Mouse (Mus musculus) midbrain, embryonic 11.5 days (tissue): ENCODE measurements around the gene Ppp1r36. TPM values are rescaled to one million over a fixed set of nuclear protein-coding genes. Genes with fewer than 3 reads are reported as not detected.

ENCODE experiments used
- ATAC-seq: fragments of 200-750 bp; cut with Nextera tagmentation; 2 replicates; pipeline ENCODE4 v1.8.0; 2017; ENCODE audit warnings: moderate TSS enrichment, moderate library complexity; ENCODE audit not compliant: low FRiP score
- DNase-seq: peaks from one replicate; pipeline ENCODE4 v3.0.0; 2015; ENCODE audit warnings: low spot score; ENCODE audit errors: missing footprints
- H3K27ac ChIP-seq: fragments of 300-500 bp; sonication (generic); 2 replicates; pipeline ENCODE4 v1.5.1; 2014; ENCODE audit warnings: low read depth, low read length
- H3K27me3 ChIP-seq: fragments of 300-500 bp; sonication (generic); 2 replicates; pipeline ENCODE4 v1.6.1; 2014; ENCODE audit warnings: mild to moderate bottlenecking, low read length, moderate library complexity, mixed read lengths; ENCODE audit not compliant: control insufficient read depth, insufficient read depth
- H3K36me3 ChIP-seq: fragments of 300-500 bp; sonication (generic); 2 replicates; pipeline ENCODE4 v1.6.1; 2014; ENCODE audit warnings: mild to moderate bottlenecking, low read length, moderate library complexity, mixed read lengths; ENCODE audit not compliant: control insufficient read depth, insufficient read depth
- H3K4me1 ChIP-seq: fragments of 300-500 bp; sonication (generic); 2 replicates; pipeline ENCODE4 v1.6.1; 2014; ENCODE audit warnings: low read length; ENCODE audit not compliant: control insufficient read depth, insufficient read depth
- H3K4me2 ChIP-seq: fragments of 300-500 bp; sonication (generic); 2 replicates; pipeline ENCODE4 v1.6.1; 2014; ENCODE audit warnings: mild to moderate bottlenecking, moderate library complexity
- H3K4me3 ChIP-seq: fragments of 300-500 bp; sonication (generic); 2 replicates; pipeline ENCODE4 v1.5.1; 2014; ENCODE audit warnings: low read depth, low read length
- H3K9ac ChIP-seq: fragments of 300-500 bp; sonication (generic); 2 replicates; pipeline ENCODE4 v1.6.1; 2014; ENCODE audit warnings: low read length
- H3K9me3 ChIP-seq: fragments of 300-500 bp; sonication (generic); 2 replicates; pipeline ENCODE4 v1.6.1; 2016; ENCODE audit warnings: low read length; ENCODE audit not compliant: control insufficient read depth
- WGBS: fragments of 180-500 bp; shearing (Covaris S2); extraction: QIAGEN DNeasy Blood & Tissue Kit; methylation state at CpG from one replicate; pipeline ENCODE4 v1.1.7; 2014; 5-methylcytosine and 5-hydroxymethylcytosine counted together
- polyA plus RNA-seq: library from polyadenylated mRNA; unstranded; fragments of >200 nt; fragmentation: Nextera tagmentation; extraction: Ambion mirVana; gene quantifications from 2 replicates; pipeline ENCODE4 v1.2.1, GENCODE M21; 2014

Gene Ppp1r36
- polyA plus RNA-seq = 0.39 and 0.51 TPM in 2 replicates

DNA sequence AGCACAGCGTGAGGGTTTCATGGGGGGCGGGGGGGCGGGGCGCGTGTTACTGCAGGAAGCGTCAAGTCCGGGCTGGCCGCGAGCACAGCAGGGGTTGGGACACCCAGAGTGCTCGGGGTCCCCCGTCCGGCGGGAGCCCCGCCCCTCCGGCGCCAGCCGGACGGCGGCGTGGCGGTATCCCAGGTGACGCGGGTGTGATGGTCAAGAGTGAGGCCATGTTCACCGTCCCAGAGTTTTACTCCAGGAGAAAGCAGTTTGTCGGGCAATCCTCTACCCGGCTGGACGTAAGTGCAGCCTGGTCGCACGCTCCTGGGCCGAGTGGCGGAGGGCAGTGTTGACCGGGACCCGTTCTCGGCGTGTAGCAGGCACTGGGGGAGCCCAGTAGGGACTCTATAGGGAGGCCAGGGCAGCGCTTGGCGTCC, at the start of gene Ppp1r36:
Gene Ppp1r36, plus strand, starts transcription at position 106 of the 422 bp plus-strand sequence.
- Histone ChIP-seq H3K4me1 (peaks cover 5% of the 10 kb centered on the region), H3K27me3 (peaks cover 3% of the 10 kb centered on the region), H3K4me2 (peak within 1 kb of the TSS; percentile 59), H3K27ac (no peak within 1 kb of the TSS), H3K9me3 (peaks cover 3% of the 10 kb centered on the region; the same call in 1 of the 2 replicates), H3K9ac (peak within 1 kb of the TSS; percentile 18; the same call in 1 of the 2 replicates), H3K36me3 (no peaks in the 10 kb centered on the region), H3K4me3 (peak within 1 kb of the TSS; percentile 35)
- under 1% methylated on average over 37 of the region's 37 CpGs for WGBS
- ATAC-seq (peak; percentile 54), DNase-seq (peak; percentile 89)

DNA sequence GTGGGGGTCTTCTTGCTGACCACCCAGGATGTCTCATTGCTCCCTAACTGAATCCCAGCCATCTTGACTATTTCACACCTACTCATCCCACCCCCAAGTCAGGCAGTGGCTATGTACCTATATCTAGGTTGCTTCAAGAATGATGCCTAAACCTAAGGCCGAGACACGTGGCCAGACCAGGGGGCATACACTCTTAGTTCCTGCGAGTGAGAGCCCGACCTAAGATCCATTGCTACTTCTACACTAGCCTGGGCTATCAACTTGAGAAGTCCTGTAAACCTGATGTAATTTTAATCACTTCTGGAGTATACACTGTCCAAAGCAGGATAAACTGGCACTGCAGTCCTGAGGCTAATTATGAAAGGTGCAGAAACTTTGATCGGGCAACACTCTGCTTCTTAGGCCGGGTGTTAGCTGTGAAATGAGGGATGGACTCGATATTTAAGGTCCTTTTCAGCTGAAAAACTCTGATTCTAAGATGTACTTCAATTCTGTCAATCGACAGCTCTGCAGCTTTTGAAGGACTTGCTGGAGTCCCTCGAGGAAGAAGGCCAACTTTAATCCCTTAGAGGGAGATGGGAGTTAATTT, 49.0 kb upstream of the Ppp1r36 start:
- WGBS = 5% methylated on average over 9 of the region's 9 CpGs
- Histone ChIP-seq H3K27me3 (no peaks in the 10 kb centered on the region), H3K4me3 (peak overlapping the region; percentile 76), H3K9me3 (no peaks in the 10 kb centered on the region), H3K27ac (0 out of 2 replicates have a peak overlapping the region, but pooled peaks have one; percentile 96), H3K9ac (peak overlapping the region; percentile 99), H3K36me3 (no peaks in the 10 kb centered on the region), H3K4me2 (peak overlapping the region; percentile 78), H3K4me1 (peaks cover 25% of the 10 kb centered on the region)
- DNase-seq (peak; percentile 85), ATAC-seq (no peak)

DNA sequence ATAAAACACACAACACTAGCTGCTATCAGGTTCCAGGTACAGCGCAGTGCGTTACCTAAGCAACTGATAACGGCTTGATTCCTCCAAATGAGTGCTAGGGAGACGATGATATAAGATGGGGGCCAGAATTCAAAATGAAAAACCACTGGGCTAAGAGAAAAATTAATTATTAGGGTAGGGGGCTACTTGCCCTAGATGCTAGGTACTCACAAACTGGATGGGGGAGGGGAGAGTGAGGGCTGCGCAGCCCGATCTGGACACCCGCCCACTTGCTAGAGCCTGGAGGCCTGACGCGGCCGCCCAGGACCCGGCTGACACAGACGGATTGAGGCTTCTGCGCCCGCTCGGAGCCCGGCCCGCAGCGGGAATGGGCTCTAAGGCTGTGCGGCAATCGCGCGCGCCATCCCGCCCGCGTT, 48.5 kb upstream of the Ppp1r36 start:
- no peak for DNase-seq
- peak; percentile 49; the same call in 1 of the 2 replicates for ATAC-seq
- peak overlapping the region; percentile 76 for H3K4me3 ChIP-seq
- H3K4me2 ChIP-seq = peak overlapping the region; percentile 78
- H3K9ac ChIP-seq = peak overlapping the region; percentile 99
- peak overlapping the region; percentile 96 for H3K27ac ChIP-seq
- no peaks in the 10 kb centered on the region for H3K9me3 ChIP-seq
- no peaks in the 10 kb centered on the region for H3K27me3 ChIP-seq
- peaks cover 25% of the 10 kb centered on the region for H3K4me1 ChIP-seq
- under 1% methylated on average over 26 of the region's 26 CpGs for WGBS
- no peaks in the 10 kb centered on the region for H3K36me3 ChIP-seq

DNA sequence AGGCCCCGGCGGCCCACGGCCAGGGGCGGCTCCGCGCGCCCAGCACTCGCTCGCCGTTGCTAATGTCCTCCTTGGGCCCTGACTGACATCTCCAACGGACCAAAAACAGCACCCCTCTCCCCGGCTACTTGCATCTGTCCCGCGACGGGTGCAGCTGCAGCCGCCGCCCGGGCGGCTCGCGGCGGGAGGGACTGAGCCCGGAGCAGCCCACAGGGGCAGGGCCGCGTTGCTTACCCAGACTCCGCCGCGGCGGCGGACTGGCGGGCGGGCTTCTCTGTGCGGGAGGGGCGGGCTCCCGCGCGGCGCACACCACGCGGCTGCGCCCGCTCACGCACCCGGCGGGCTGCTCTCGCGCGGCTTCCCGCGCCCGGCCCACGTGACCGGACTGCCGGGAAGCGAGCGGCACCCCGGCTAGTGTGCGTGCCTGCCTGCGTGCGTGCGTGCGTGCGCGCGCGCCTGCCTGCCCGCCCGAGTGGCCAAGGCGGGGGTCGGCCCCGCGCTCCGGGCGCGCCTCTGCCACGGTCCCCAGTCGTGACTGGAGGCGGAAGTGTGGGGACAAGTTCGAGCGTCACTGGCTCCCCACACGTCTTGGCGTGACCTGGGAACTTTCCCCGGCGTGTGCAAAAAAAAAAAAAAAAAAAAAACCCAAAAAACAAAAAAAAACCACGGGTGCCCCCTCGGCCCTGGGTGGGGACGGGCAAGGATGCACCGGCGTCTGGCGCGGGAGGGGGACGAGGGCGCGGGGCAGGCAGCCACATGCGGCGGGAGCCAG, 47.9 kb upstream of the Ppp1r36 start, which contains the start of gene Zbtb25:
Gene Zbtb25, minus strand, starts transcription at position 397 of the 772 bp plus-strand sequence.
- H3K9ac ChIP-seq = peak within 1 kb of the TSS; percentile 99

DNA sequence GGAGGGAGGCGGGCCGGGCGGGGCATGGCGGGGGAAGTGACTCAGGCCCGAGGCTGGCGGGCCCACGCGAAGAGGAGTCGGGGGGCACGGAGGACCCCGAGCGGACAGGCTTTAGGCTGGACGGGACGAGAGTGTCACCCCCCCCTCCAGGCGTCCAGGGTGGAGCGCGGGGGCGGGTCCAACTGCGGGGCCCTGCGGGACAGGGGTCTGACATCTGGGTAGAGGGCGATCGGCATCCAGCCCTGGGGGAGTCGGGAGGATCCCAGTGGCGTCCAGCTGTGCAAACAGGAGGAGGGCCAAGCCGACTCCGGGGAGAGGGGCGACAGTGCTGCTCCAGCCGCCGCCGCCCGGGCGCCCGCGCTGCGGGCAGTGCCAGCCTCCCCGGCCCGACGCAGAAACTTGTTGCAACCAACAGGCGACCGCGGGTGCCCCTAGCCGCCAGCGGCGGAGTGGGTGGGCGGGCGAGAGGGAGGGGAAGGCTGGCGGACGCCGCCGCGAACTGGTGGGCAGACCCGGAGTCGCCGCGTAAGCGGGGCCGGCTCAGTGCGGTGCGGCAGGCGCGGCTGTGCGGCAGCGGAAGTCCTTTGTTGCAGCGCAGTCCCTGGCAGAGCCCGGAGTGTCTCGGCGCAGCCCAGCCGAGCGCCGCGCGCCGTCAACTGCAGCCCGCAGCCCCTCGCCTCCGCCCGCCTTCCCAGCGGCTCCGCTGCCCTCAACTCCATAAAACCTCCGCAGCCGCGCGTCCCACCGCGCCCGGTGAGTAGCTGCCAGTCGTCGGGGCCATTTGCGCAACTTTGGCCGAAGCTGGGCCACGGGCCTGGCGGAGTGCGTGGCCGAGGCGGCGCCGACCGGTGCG, 47.1 kb upstream of the Ppp1r36 start, which contains the start of gene Zbtb1:
Gene Zbtb1, plus strand, starts transcription at position 289 of the 853 bp plus-strand sequence.
- Histone ChIP-seq H3K36me3 (no peaks in the 10 kb centered on the region), H3K9ac (peak within 1 kb of the TSS; percentile 99), H3K4me1 (peaks cover 25% of the 10 kb centered on the region), H3K4me3 (peak within 1 kb of the TSS; percentile 76), H3K4me2 (peak within 1 kb of the TSS; percentile 78), H3K9me3 (no peaks in the 10 kb centered on the region), H3K27me3 (no peaks in the 10 kb centered on the region), H3K27ac (peak within 1 kb of the TSS; percentile 96)
- DNase-seq (peak; percentile 98), ATAC-seq (peak; percentile 70)
- 1% methylated on average over 83 of the region's 99 CpGs for WGBS

More for the DNA sequence above, 47.9 kb upstream of the Ppp1r36 start, which contains the start of gene Zbtb25:
- Histone ChIP-seq H3K4me2 (peak within 1 kb of the TSS; percentile 78), H3K9me3 (no peaks in the 10 kb centered on the region), H3K4me3 (peak within 1 kb of the TSS; percentile 76), H3K27me3 (no peaks in the 10 kb centered on the region), H3K27ac (peak within 1 kb of the TSS; percentile 96), H3K36me3 (no peaks in the 10 kb centered on the region), H3K4me1 (peaks cover 25% of the 10 kb centered on the region)
- ATAC-seq (peak; percentile 83), DNase-seq (peak; percentile 98)
- under 1% methylated on average over 77 of the region's 96 CpGs for WGBS

DNA sequence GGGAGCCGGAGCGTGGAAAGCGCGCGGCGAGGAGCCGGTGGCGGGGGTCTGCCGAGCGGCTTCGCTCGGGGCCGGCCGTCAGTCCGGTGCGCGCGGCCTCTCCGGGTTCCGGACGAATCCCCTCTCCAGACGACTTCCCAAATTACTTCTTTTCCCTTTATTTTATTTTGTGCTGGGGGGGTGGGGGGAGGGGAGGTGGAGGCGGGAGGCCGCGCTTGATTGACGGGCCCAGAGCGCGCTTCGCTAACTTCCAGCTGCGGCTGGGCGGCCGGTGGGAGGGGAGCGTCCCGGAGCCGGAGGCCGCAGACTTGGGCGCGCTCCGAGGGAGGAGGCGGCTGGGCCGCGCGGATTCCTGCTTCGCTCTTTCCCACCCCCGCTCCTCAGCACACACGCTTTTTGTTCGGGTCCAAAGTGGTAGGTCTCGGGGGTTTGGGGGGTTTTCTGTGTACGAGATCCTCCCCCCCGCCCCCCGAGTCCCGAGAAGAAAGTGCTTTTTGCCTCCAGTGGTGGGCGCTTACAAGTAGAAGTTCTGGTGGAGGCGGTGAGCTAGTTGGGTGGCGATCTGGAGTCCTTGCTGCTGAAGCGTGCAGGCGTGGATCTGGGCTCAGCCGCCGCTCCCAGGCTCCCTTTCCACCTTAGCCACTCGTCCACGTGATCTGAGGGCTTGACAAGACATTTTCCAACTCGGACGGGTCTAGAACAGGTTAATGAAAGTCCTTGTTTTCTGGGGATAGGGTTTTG, 46.3 kb upstream of the Ppp1r36 start:
- Histone ChIP-seq H3K4me3 (peak overlapping the region; percentile 76), H3K9me3 (no peaks in the 10 kb centered on the region), H3K4me2 (peak overlapping the region; percentile 78), H3K9ac (peak overlapping the region; percentile 99), H3K27me3 (no peaks in the 10 kb centered on the region), H3K36me3 (no peaks in the 10 kb centered on the region), H3K27ac (peak overlapping the region; percentile 96), H3K4me1 (peaks cover 25% of the 10 kb centered on the region)
- whole genome bisulfite sequencing = under 1% methylated on average over 49 of the region's 63 CpGs
- DNase-seq = peak; percentile 98
- ATAC-seq = peak; percentile 56

DNA sequence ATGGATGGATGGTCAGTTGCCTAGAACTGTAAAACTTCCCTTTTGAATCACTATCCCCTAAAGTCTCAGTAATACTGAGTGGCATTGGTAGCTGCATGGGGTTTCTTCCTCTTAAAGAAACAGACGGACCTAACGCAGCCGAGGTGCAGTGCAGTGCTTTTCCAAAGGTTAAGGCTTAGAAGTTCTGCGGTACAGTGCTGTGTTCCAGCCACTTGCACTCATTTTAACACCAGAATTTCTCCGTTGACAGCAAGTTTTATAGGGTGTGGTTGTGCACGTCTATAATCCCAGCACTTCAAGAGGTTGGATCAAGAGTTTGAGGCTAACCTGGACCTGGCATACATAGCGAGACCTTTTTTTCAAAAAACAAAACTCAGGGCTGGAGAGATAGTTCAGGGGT, 45.3 kb upstream of the Ppp1r36 start:
- H3K4me2 ChIP-seq = peak overlapping the region; percentile 78
- no peak for ATAC-seq
- H3K4me3 ChIP-seq = peak overlapping the region; percentile 76; the same call in 1 of the 2 replicates
- H3K4me1 ChIP-seq = peaks cover 24% of the 10 kb centered on the region
- H3K36me3 ChIP-seq = no peaks in the 10 kb centered on the region
- no peak overlapping the region for H3K27ac ChIP-seq
- H3K9me3 ChIP-seq = no peaks in the 10 kb centered on the region
- peak overlapping the region; percentile 99; the same call in 1 of the 2 replicates for H3K9ac ChIP-seq
- WGBS = 43% methylated on average over 7 of the region's 7 CpGs
- H3K27me3 ChIP-seq = no peaks in the 10 kb centered on the region
- DNase-seq = peak; percentile 82
